Mouse (Mus musculus): Measurements from ENCODE around the gene Tanc1. TPM values are rescaled to one million over a fixed set of nuclear protein-coding genes. Genes with fewer than 3 reads are reported as not detected.

Gene Tanc1
- polyA plus RNA-seq, 1 experiment from 2014 or later, result 40.7 TPM

DNA sequence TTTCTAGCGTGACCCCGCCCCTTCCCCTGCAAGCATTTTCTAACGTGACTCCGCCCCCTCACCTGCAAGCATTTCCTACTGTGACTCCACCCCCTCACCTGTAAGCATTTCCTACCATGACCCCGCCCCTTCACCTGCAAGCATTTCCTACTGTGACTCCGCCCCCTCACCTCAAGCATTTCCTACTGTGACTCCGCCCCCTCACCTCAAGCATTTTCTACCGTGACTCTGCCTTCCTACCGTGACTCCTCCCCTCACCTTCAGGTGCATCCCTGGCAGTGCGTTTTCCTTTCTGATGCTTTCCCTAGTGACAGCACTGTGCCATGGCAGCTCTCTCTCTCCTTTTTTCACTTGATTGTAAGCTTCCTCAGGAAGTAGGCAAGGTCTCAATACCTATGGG is 137.5 kb downstream of the Tanc1 start:
- WGBS, result 33% methylated on average over 10 of the region's 10 CpGs
- 0 out of 2 replicates have a peak, but pooled peaks have one; percentile 27 for ATAC-seq (ENCODE audit: insufficient number of reproducible peaks, low FRiP score, low TSS enrichment, low read depth)
- H3K9me3 ChIP-seq (replicated peaks), result no peaks in the 10 kb centered on the region

GRCm38 (mm10) chr2:59751172-59751571 is 139.3 kb downstream of the Tanc1 start:
- Histone ChIP-seq H3K9me3 (replicated peaks) (no peaks in the 10 kb centered on the region), H3K36me3 (no peaks in the 10 kb centered on the region), H3K4me1 (peaks cover 12% of the 10 kb centered on the region), H3K4me2 (replicated peaks) (no peak overlapping the region), H3K27ac (replicated peaks) (no peak overlapping the region), H3K27me3 (no peaks in the 10 kb centered on the region), H3K9ac (no peak overlapping the region), H3K4me3 (replicated peaks) (no peak overlapping the region)
- no peak for ATAC-seq (ENCODE audit: insufficient number of reproducible peaks, low FRiP score, low TSS enrichment, low read depth)
- WGBS, result 51% methylated on average over 6 of the region's 6 CpGs

More for the DNA sequence above, 137.5 kb downstream of the Tanc1 start:
- H3K27me3 ChIP-seq, result no peaks in the 10 kb centered on the region
- H3K4me1 ChIP-seq, result peaks cover 9% of the 10 kb centered on the region; the same call in 1 of the 2 replicates
- no peak overlapping the region for H3K4me2 ChIP-seq (replicated peaks)
- H3K36me3 ChIP-seq, result no peaks in the 10 kb centered on the region
- H3K4me3 ChIP-seq (replicated peaks), result no peak overlapping the region
- no peak overlapping the region for H3K27ac ChIP-seq (replicated peaks)
- no peak overlapping the region for H3K9ac ChIP-seq

- H3K27ac ChIP-seq (replicated peaks), result no peak overlapping the region
- H3K36me3 ChIP-seq, result no peaks in the 10 kb centered on the region
- no peaks in the 10 kb centered on the region for H3K9me3 ChIP-seq (replicated peaks)
- H3K9ac ChIP-seq, result no peak overlapping the region
- peaks cover 17% of the 10 kb centered on the region for H3K4me1 ChIP-seq
- no peak overlapping the region for H3K4me2 ChIP-seq (replicated peaks)
- H3K27me3 ChIP-seq, result no peaks in the 10 kb centered on the region
- no peak overlapping the region for H3K4me3 ChIP-seq (replicated peaks)
- WGBS, result 66% methylated on average over 7 of the region's 7 CpGs
- ATAC-seq (ENCODE audit: insufficient number of reproducible peaks, low FRiP score, low TSS enrichment, low read depth), result no peak
Observed at GRCm38 (mm10) chr2:59752148-59752547, 140.3 kb downstream of the Tanc1 start.

- Histone ChIP-seq H3K9ac (no peak overlapping the region), H3K9me3 (replicated peaks) (no peaks in the 10 kb centered on the region), H3K4me2 (replicated peaks) (no peak overlapping the region), H3K4me3 (replicated peaks) (no peak overlapping the region), H3K36me3 (no peaks in the 10 kb centered on the region), H3K27me3 (no peaks in the 10 kb centered on the region), H3K4me1 (peaks cover 23% of the 10 kb centered on the region), H3K27ac (replicated peaks) (no peak overlapping the region)
- WGBS, result 67% methylated on average over 5 of the region's 5 CpGs
- no peak for ATAC-seq (ENCODE audit: insufficient number of reproducible peaks, low FRiP score, low TSS enrichment, low read depth)
Observed at GRCm38 (mm10) chr2:59752766-59753165, 140.9 kb downstream of the Tanc1 start.

GRCm38 (mm10) chr2:59756137-59756753 is 144.4 kb downstream of the Tanc1 start:
- H3K9me3 ChIP-seq (replicated peaks), result no peaks in the 10 kb centered on the region
- 52% methylated on average over 13 of the region's 13 CpGs for WGBS
- H3K27me3 ChIP-seq, result no peaks in the 10 kb centered on the region
- peak overlapping the region; percentile 29; the same call in 1 of the 2 replicates for H3K27ac ChIP-seq (replicated peaks)
- H3K4me3 ChIP-seq (replicated peaks), result no peak overlapping the region
- H3K36me3 ChIP-seq, result peaks cover 5% of the 10 kb centered on the region; the same call in 1 of the 2 replicates
- H3K4me2 ChIP-seq (replicated peaks), result no peak overlapping the region
- H3K9ac ChIP-seq, result no peak overlapping the region
- peaks cover 33% of the 10 kb centered on the region for H3K4me1 ChIP-seq
- peak; percentile 11; the same call in 1 of the 2 replicates for ATAC-seq (ENCODE audit: insufficient number of reproducible peaks, low FRiP score, low TSS enrichment, low read depth)

- peaks cover 5% of the 10 kb centered on the region; the same call in 1 of the 2 replicates for H3K36me3 ChIP-seq
- H3K9me3 ChIP-seq (replicated peaks), result no peaks in the 10 kb centered on the region
- H3K27ac ChIP-seq (replicated peaks), result peak overlapping the region; percentile 84
- peaks cover 33% of the 10 kb centered on the region for H3K4me1 ChIP-seq
- no peak overlapping the region for H3K4me3 ChIP-seq (replicated peaks)
- no peak overlapping the region for H3K4me2 ChIP-seq (replicated peaks)
- no peaks in the 10 kb centered on the region for H3K27me3 ChIP-seq
- ATAC-seq (ENCODE audit: insufficient number of reproducible peaks, low FRiP score, low TSS enrichment, low read depth), result no peak
- H3K9ac ChIP-seq, result no peak overlapping the region
- WGBS, result 44% methylated on average over 6 of the region's 6 CpGs
Observed at GRCm38 (mm10) chr2:59757015-59757414, 145.2 kb downstream of the Tanc1 start.

GRCm38 (mm10) chr2:59758139-59758918 is 146.5 kb downstream of the Tanc1 start:
- Histone ChIP-seq H3K27me3 (no peaks in the 10 kb centered on the region), H3K4me3 (replicated peaks) (no peak overlapping the region), H3K9me3 (replicated peaks) (no peaks in the 10 kb centered on the region), H3K36me3 (peaks cover 5% of the 10 kb centered on the region; the same call in 1 of the 2 replicates), H3K9ac (no peak overlapping the region), H3K27ac (replicated peaks) (peak overlapping the region; percentile 84), H3K4me1 (peaks cover 31% of the 10 kb centered on the region), H3K4me2 (replicated peaks) (0 out of 2 replicates have a peak overlapping the region, but pooled peaks have one; percentile 1)
- ATAC-seq (ENCODE audit: insufficient number of reproducible peaks, low FRiP score, low TSS enrichment, low read depth), result peak; percentile 62; the same call in 1 of the 2 replicates
- WGBS, result 25% methylated on average over 9 of the region's 9 CpGs

- Histone ChIP-seq H3K4me3 (replicated peaks) (no peak overlapping the region), H3K36me3 (peaks cover 5% of the 10 kb centered on the region; the same call in 1 of the 2 replicates), H3K4me1 (peaks cover 35% of the 10 kb centered on the region), H3K27me3 (no peaks in the 10 kb centered on the region), H3K4me2 (replicated peaks) (no peak overlapping the region), H3K9me3 (replicated peaks) (no peaks in the 10 kb centered on the region), H3K27ac (replicated peaks) (no peak overlapping the region), H3K9ac (no peak overlapping the region)
- no peak for ATAC-seq (ENCODE audit: insufficient number of reproducible peaks, low FRiP score, low TSS enrichment, low read depth)
- WGBS, result 78% methylated on average over 4 of the region's 4 CpGs
Observed at GRCm38 (mm10) chr2:59760731-59761130, 148.9 kb downstream of the Tanc1 start.

- Histone ChIP-seq H3K27ac (replicated peaks) (no peak overlapping the region), H3K9ac (no peak overlapping the region), H3K4me1 (peaks cover 30% of the 10 kb centered on the region), H3K4me2 (replicated peaks) (no peak overlapping the region), H3K9me3 (replicated peaks) (no peaks in the 10 kb centered on the region), H3K27me3 (no peaks in the 10 kb centered on the region), H3K36me3 (peaks cover 5% of the 10 kb centered on the region; the same call in 1 of the 2 replicates), H3K4me3 (replicated peaks) (no peak overlapping the region)
- WGBS, result 81% methylated on average over 12 of the region's 12 CpGs
- ATAC-seq (ENCODE audit: insufficient number of reproducible peaks, low FRiP score, low TSS enrichment, low read depth), result no peak
Observed at GRCm38 (mm10) chr2:59761183-59761582, 149.3 kb downstream of the Tanc1 start.

GRCm38 (mm10) chr2:59762277-59762676 is 150.4 kb downstream of the Tanc1 start:
- 88% methylated on average over 5 of the region's 5 CpGs for WGBS
- no peak for ATAC-seq (ENCODE audit: insufficient number of reproducible peaks, low FRiP score, low TSS enrichment, low read depth)

GRCm38 (mm10) chr2:59765671-59766070 is 153.8 kb downstream of the Tanc1 start:
- peaks cover 39% of the 10 kb centered on the region for H3K4me1 ChIP-seq
- H3K9me3 ChIP-seq (replicated peaks), result no peaks in the 10 kb centered on the region
- WGBS, result 53% methylated on average over 10 of the region's 10 CpGs

More at GRCm38 (mm10) chr2:59762277-59762676, 150.4 kb downstream of the Tanc1 start:
- H3K27ac ChIP-seq (replicated peaks), result no peak overlapping the region
- no peak overlapping the region for H3K9ac ChIP-seq
- no peaks in the 10 kb centered on the region for H3K9me3 ChIP-seq (replicated peaks)
- peaks cover 21% of the 10 kb centered on the region for H3K4me1 ChIP-seq
- no peak overlapping the region for H3K4me3 ChIP-seq (replicated peaks)
- H3K36me3 ChIP-seq, result peaks cover 5% of the 10 kb centered on the region; the same call in 1 of the 2 replicates
- no peaks in the 10 kb centered on the region for H3K27me3 ChIP-seq
- no peak overlapping the region for H3K4me2 ChIP-seq (replicated peaks)

More at GRCm38 (mm10) chr2:59765671-59766070, 153.8 kb downstream of the Tanc1 start:
- Histone ChIP-seq H3K27ac (replicated peaks) (no peak overlapping the region), H3K36me3 (peaks cover under 1% of the 10 kb centered on the region; the same call in 1 of the 2 replicates), H3K4me3 (replicated peaks) (no peak overlapping the region), H3K9ac (no peak overlapping the region), H3K4me2 (replicated peaks) (no peak overlapping the region), H3K27me3 (no peaks in the 10 kb centered on the region)
- ATAC-seq (ENCODE audit: insufficient number of reproducible peaks, low FRiP score, low TSS enrichment, low read depth), result no peak

Data from embryonic facial prominence, embryonic 15.5 days (tissue).